Mouse (Mus musculus): Measurements from ENCODE around the gene Fam187a. TPM values are rescaled to one million over a fixed set of nuclear protein-coding genes. Genes with fewer than 3 reads are reported as not detected.
A peak's percentile ranks its signal among the peaks of the same experiment; 100 is the strongest.

Gene Fam187a
- polyA plus RNA-seq, 1 experiment = not detected

GRCm38 (mm10) chr11:102881314-102882198 lies 3.4 kb upstream of the Fam187a start:
- 12% methylated on average over 13 of the region's 13 CpGs for WGBS
- no peak for TF ChIP-seq POLR2A (IDR thresholded peaks at IDR 0.05; ENCODE audit: borderline replicate concordance, insufficient read depth, low read length)
- TF ChIP-seq CTCF (IDR thresholded peaks at IDR 0.05; ENCODE audit: borderline replicate concordance, insufficient read depth, low read depth, low read length) = no peak
- Histone ChIP-seq H3K27ac (ENCODE audit: insufficient read depth, low read length) (no peak overlapping the region), H3K4me1 (ENCODE audit: control insufficient read depth, insufficient read depth, low read length) (no peaks in the 10 kb centered on the region; the same call in 1 of the 2 replicates), H3K27me3 (ENCODE audit: control insufficient read depth, insufficient read depth, low read length) (no peaks in the 10 kb centered on the region), H3K4me3 (replicated peaks; ENCODE audit: insufficient read depth, low read depth, low read length) (peak overlapping the region; percentile 87)
- no peak for DNase-seq

- Histone ChIP-seq H3K4me1 (ENCODE audit: control insufficient read depth, insufficient read depth, low read length) (no peaks in the 10 kb centered on the region), H3K27ac (ENCODE audit: insufficient read depth, low read length) (no peak overlapping the region)
Measured at GRCm38 (mm10) chr11:102887433-102887832, 2.5 kb downstream of the Fam187a start.

GRCm38 (mm10) chr11:102888135-102888534 lies 3.2 kb downstream of the Fam187a start:
- TF ChIP-seq CTCF (IDR thresholded peaks at IDR 0.05; ENCODE audit: borderline replicate concordance, insufficient read depth, low read depth, low read length) (no peak), POLR2A (IDR thresholded peaks at IDR 0.05; ENCODE audit: borderline replicate concordance, insufficient read depth, low read length) (no peak)
- no peak for DNase-seq
- WGBS = 46% methylated on average over 3 of the region's 3 CpGs
- no peaks in the 10 kb centered on the region for H3K27me3 ChIP-seq (ENCODE audit: control insufficient read depth, insufficient read depth, low read length)
- no peak overlapping the region for H3K4me3 ChIP-seq (replicated peaks; ENCODE audit: insufficient read depth, low read depth, low read length)
- no peak overlapping the region for H3K27ac ChIP-seq (ENCODE audit: insufficient read depth, low read length)
- no peaks in the 10 kb centered on the region for H3K4me1 ChIP-seq (ENCODE audit: control insufficient read depth, insufficient read depth, low read length)

More at GRCm38 (mm10) chr11:102887433-102887832, 2.5 kb downstream of the Fam187a start:
- no peak for TF ChIP-seq POLR2A (IDR thresholded peaks at IDR 0.05; ENCODE audit: borderline replicate concordance, insufficient read depth, low read length)
- TF ChIP-seq CTCF (IDR thresholded peaks at IDR 0.05; ENCODE audit: borderline replicate concordance, insufficient read depth, low read depth, low read length) = no peak
- Histone ChIP-seq H3K27me3 (ENCODE audit: control insufficient read depth, insufficient read depth, low read length) (no peaks in the 10 kb centered on the region), H3K4me3 (replicated peaks; ENCODE audit: insufficient read depth, low read depth, low read length) (no peak overlapping the region)
- WGBS = 79% methylated on average over 5 of the region's 5 CpGs
- DNase-seq = no peak

- WGBS = 63% methylated on average over 5 of the region's 5 CpGs
- Histone ChIP-seq H3K27me3 (ENCODE audit: control insufficient read depth, insufficient read depth, low read length) (no peaks in the 10 kb centered on the region), H3K4me1 (ENCODE audit: control insufficient read depth, insufficient read depth, low read length) (no peaks in the 10 kb centered on the region), H3K4me3 (replicated peaks; ENCODE audit: insufficient read depth, low read depth, low read length) (no peak overlapping the region), H3K27ac (ENCODE audit: insufficient read depth, low read length) (no peak overlapping the region)
- DNase-seq = no peak
- TF ChIP-seq POLR2A (IDR thresholded peaks at IDR 0.05; ENCODE audit: borderline replicate concordance, insufficient read depth, low read length) = no peak
- no peak for TF ChIP-seq CTCF (IDR thresholded peaks at IDR 0.05; ENCODE audit: borderline replicate concordance, insufficient read depth, low read depth, low read length)
Measured at GRCm38 (mm10) chr11:102890096-102890495, 5.1 kb downstream of the Fam187a start.

GRCm38 (mm10) chr11:102893015-102893651 lies 8.2 kb downstream of the Fam187a start:
- Histone ChIP-seq H3K27ac (ENCODE audit: insufficient read depth, low read length) (no peak overlapping the region), H3K27me3 (ENCODE audit: control insufficient read depth, insufficient read depth, low read length) (no peaks in the 10 kb centered on the region), H3K4me3 (replicated peaks; ENCODE audit: insufficient read depth, low read depth, low read length) (peak overlapping the region; percentile 24), H3K4me1 (ENCODE audit: control insufficient read depth, insufficient read depth, low read length) (peaks cover under 1% of the 10 kb centered on the region; the same call in 1 of the 2 replicates)
- TF ChIP-seq CTCF (IDR thresholded peaks at IDR 0.05; ENCODE audit: borderline replicate concordance, insufficient read depth, low read depth, low read length) = peak; percentile 77
- no peak for TF ChIP-seq POLR2A (IDR thresholded peaks at IDR 0.05; ENCODE audit: borderline replicate concordance, insufficient read depth, low read length)
- 6% methylated on average over 43 of the region's 43 CpGs for WGBS
- DNase-seq = peak; percentile 73 to 77

GRCm38 (mm10) chr11:102894716-102895115 lies 9.7 kb downstream of the Fam187a start:
- no peak for DNase-seq
- WGBS = 93% methylated on average over 4 of the region's 4 CpGs
- TF ChIP-seq CTCF (IDR thresholded peaks at IDR 0.05; ENCODE audit: borderline replicate concordance, insufficient read depth, low read depth, low read length) (no peak), POLR2A (IDR thresholded peaks at IDR 0.05; ENCODE audit: borderline replicate concordance, insufficient read depth, low read length) (no peak)
- Histone ChIP-seq H3K4me3 (replicated peaks; ENCODE audit: insufficient read depth, low read depth, low read length) (no peak overlapping the region), H3K27ac (ENCODE audit: insufficient read depth, low read length) (no peak overlapping the region), H3K27me3 (ENCODE audit: control insufficient read depth, insufficient read depth, low read length) (no peaks in the 10 kb centered on the region), H3K4me1 (ENCODE audit: control insufficient read depth, insufficient read depth, low read length) (peaks cover 9% of the 10 kb centered on the region; the same call in 1 of the 2 replicates)

GRCm38 (mm10) chr11:102895779-102896178 lies 10.8 kb downstream of the Fam187a start:
- TF ChIP-seq CTCF (IDR thresholded peaks at IDR 0.05; ENCODE audit: borderline replicate concordance, insufficient read depth, low read depth, low read length) (no peak), POLR2A (IDR thresholded peaks at IDR 0.05; ENCODE audit: borderline replicate concordance, insufficient read depth, low read length) (no peak)
- peaks cover 9% of the 10 kb centered on the region; the same call in 1 of the 2 replicates for H3K4me1 ChIP-seq (ENCODE audit: control insufficient read depth, insufficient read depth, low read length)
- 92% methylated on average over 9 of the region's 9 CpGs for WGBS
- no peak for DNase-seq
- no peaks in the 10 kb centered on the region for H3K27me3 ChIP-seq (ENCODE audit: control insufficient read depth, insufficient read depth, low read length)
- no peak overlapping the region for H3K4me3 ChIP-seq (replicated peaks; ENCODE audit: insufficient read depth, low read depth, low read length)
- H3K27ac ChIP-seq (ENCODE audit: insufficient read depth, low read length) = no peak overlapping the region

Measured in cerebellum, adult 2 months (tissue).